Mouse (Mus musculus) limb, embryonic 11.5 days (tissue): Measurements from ENCODE around the gene Alkbh7. TPM values are rescaled to one million over a fixed set of nuclear protein-coding genes. Genes with fewer than 3 reads are reported as not detected.

Experiments
- ATAC-seq: fragments of 200-750 bp; cut with Nextera tagmentation; 2 replicates; pipeline ENCODE4 v1.8.0; 2017; ENCODE audit warnings: low read depth; ENCODE audit not compliant: insufficient number of reproducible peaks, low FRiP score, low TSS enrichment
- DNase-seq: peaks from one replicate; pipeline ENCODE4 v3.0.0-alpha.2; 2015; ENCODE audit warnings: low spot score
- H3K27ac ChIP-seq: fragments of 300-500 bp; sonication (generic); replicated peaks from 2 replicates; pipeline ENCODE4 v1.5.1; 2014; ENCODE audit warnings: low read depth, mild to moderate bottlenecking, low read length
- H3K27me3 ChIP-seq: fragments of 300-500 bp; sonication (generic); 2 replicates; pipeline ENCODE4 v1.6.1; 2014; ENCODE audit warnings: mild to moderate bottlenecking, low read length, mixed read lengths; ENCODE audit not compliant: control insufficient read depth, insufficient read depth
- H3K36me3 ChIP-seq: fragments of 300-500 bp; sonication (generic); 2 replicates; pipeline ENCODE4 v1.6.1; 2014; ENCODE audit warnings: mild to moderate bottlenecking, low read length, moderate library complexity, mixed read lengths; ENCODE audit not compliant: control insufficient read depth, insufficient read depth
- H3K4me1 ChIP-seq: fragments of 300-500 bp; sonication (generic); 2 replicates; pipeline ENCODE4 v1.6.1; 2014; ENCODE audit warnings: low read length, mixed read lengths; ENCODE audit not compliant: control insufficient read depth, insufficient read depth
- H3K4me2 ChIP-seq: fragments of 300-500 bp; sonication (generic); 2 replicates; pipeline ENCODE4 v1.6.1; 2014; ENCODE audit warnings: low read depth, mild to moderate bottlenecking, moderate library complexity; ENCODE audit not compliant: severe bottlenecking
- H3K4me3 ChIP-seq: fragments of 300-500 bp; sonication (generic); 2 replicates; pipeline ENCODE4 v1.5.1; 2014; ENCODE audit warnings: low read depth, low read length
- H3K9ac ChIP-seq: fragments of 300-500 bp; sonication (generic); 2 replicates; pipeline ENCODE4 v1.6.1; 2014; ENCODE audit warnings: mild to moderate bottlenecking, low read length
- H3K9me3 ChIP-seq: fragments of 300-500 bp; sonication (generic); 2 replicates; pipeline ENCODE4 v1.6.1; 2016; ENCODE audit warnings: low read length; ENCODE audit not compliant: control insufficient read depth
- WGBS: fragments of 180-500 bp; shearing (Covaris S2); extraction: QIAGEN DNeasy Blood & Tissue Kit; methylation state at CpG from one replicate; pipeline ENCODE4 v1.1.7; 2014; 5-methylcytosine and 5-hydroxymethylcytosine counted together
- polyA plus RNA-seq: library from polyadenylated mRNA; unstranded; fragments of >200 nt; fragmentation: Nextera tagmentation; extraction: Ambion mirVana; gene quantifications from 2 replicates; pipeline ENCODE4 v1.2.1, GENCODE M21; 2014

Gene Alkbh7
- polyA plus RNA-seq, 1 experiment from 2014 or later = 42.1 TPM

DNA sequence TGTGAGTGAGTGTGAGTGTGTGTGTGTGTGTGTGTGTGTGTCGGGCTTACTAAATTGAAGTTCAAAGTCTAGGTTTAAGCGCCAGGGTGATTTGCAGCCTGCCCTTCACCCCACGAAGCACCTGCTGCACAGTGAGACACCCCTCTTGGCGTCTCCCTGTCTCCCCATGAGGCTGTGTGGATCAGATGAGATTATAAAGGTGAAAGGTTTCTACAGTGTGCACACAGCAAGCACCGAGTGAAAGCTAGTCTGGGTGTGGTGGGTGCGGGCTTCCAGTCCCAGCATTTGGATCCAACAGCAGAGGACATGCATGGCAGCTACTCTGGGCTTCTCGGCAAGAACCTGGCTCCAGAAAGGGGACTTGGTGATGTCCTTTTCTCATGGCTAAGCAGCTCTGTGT, 16.1 kb upstream of the Alkbh7 start:
- Histone ChIP-seq H3K27ac (no peak overlapping the region), H3K4me3 (no peak overlapping the region), H3K27me3 (no peaks in the 10 kb centered on the region), H3K9ac (no peak overlapping the region), H3K4me1 (no peaks in the 10 kb centered on the region), H3K36me3 (no peaks in the 10 kb centered on the region), H3K9me3 (no peaks in the 10 kb centered on the region), H3K4me2 (no peak overlapping the region)
- ATAC-seq (no peak), DNase-seq (no peak)
- 74% methylated on average over 7 of the region's 7 CpGs for WGBS

DNA sequence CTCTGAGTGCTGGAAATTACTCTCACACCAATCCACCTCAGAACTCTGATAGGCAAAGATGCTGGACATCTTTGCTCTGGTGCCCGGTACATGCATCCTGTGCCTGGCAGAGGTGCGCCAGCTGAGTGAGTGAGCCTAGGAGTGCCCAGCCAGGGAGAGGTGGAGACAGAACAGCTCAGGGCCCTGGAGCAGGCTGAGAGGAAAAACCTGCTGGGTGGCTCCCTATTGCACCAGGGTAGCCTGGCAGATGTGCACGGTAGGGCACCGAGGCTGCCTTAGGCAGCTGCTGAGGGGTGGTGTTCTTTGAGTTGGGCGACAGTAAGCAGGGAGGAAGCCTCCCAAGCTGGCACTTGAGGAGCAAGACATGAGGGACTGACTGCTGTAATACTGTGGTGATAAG, 15.1 kb upstream of the Alkbh7 start, which contains the start of gene Acer1:
TSS of gene Acer1 (minus strand) at position 114 of the 400 bp plus-strand sequence.
- no peaks in the 10 kb centered on the region for H3K4me1 ChIP-seq
- no peak within 1 kb of the TSS for H3K4me3 ChIP-seq
- WGBS = 70% methylated on average over 5 of the region's 5 CpGs
- no peak within 1 kb of the TSS for H3K27ac ChIP-seq
- H3K27me3 ChIP-seq = no peaks in the 10 kb centered on the region
- no peak within 1 kb of the TSS for H3K9ac ChIP-seq
- ATAC-seq (no peak), DNase-seq (no peak)
- H3K36me3 ChIP-seq = no peaks in the 10 kb centered on the region
- H3K9me3 ChIP-seq = no peaks in the 10 kb centered on the region
- H3K4me2 ChIP-seq = no peak within 1 kb of the TSS

DNA sequence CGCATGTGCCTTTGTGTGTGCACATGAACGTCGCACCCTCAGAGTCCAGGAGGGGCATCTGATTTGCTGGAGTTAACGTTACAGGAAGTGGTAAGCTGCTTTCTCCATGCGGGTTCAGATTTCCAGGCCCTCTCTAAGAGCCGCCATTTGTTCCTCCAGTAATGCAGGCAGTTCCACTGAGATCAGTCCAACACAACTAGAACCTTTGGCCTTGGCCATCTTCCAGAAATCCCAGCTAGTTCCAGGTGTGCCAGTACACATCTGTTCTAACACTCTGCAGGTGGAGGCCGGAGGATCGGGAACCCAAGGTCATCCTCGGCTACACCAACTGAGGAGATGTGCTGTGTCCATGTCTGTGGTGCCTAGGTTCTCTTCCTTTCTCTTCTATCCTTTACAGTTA, 12.3 kb upstream of the Alkbh7 start:
- Histone ChIP-seq H3K27ac (no peak overlapping the region), H3K4me2 (no peak overlapping the region), H3K27me3 (no peaks in the 10 kb centered on the region), H3K9ac (no peak overlapping the region), H3K4me3 (no peak overlapping the region), H3K9me3 (no peaks in the 10 kb centered on the region), H3K36me3 (no peaks in the 10 kb centered on the region; the same call in 1 of the 2 replicates), H3K4me1 (no peaks in the 10 kb centered on the region)
- WGBS = 82% methylated on average over 9 of the region's 9 CpGs
- DNase-seq = no peak
- ATAC-seq = no peak

DNA sequence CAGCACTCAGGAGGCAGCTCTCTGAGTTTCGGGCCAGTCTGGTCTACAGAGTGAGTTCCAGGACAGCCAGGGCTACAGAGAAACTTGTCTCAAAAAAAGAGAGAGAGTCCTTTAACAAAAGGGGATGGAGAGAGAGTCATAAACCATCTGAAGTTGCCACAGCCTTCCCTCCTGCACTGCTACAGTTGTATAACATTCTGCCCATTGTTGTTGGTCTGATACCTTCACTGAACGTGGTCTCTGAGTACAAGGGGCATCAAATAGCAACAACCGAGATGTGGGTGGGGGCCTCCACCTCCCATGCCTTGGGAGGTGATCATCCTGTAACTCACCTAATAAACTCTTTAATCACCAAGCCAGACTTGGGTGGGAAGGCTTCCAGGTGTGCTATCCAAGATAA, 11.5 kb upstream of the Alkbh7 start:
- DNase-seq = no peak
- no peak for ATAC-seq
- H3K9ac ChIP-seq = no peak overlapping the region
- H3K4me1 ChIP-seq = peaks cover under 1% of the 10 kb centered on the region; the same call in 1 of the 2 replicates
- H3K27me3 ChIP-seq = no peaks in the 10 kb centered on the region
- no peak overlapping the region for H3K27ac ChIP-seq
- H3K36me3 ChIP-seq = no peaks in the 10 kb centered on the region; the same call in 1 of the 2 replicates
- no peak overlapping the region for H3K4me3 ChIP-seq
- 67% methylated on average over 3 of the region's 3 CpGs for WGBS
- H3K9me3 ChIP-seq = no peaks in the 10 kb centered on the region
- H3K4me2 ChIP-seq = no peak overlapping the region

DNA sequence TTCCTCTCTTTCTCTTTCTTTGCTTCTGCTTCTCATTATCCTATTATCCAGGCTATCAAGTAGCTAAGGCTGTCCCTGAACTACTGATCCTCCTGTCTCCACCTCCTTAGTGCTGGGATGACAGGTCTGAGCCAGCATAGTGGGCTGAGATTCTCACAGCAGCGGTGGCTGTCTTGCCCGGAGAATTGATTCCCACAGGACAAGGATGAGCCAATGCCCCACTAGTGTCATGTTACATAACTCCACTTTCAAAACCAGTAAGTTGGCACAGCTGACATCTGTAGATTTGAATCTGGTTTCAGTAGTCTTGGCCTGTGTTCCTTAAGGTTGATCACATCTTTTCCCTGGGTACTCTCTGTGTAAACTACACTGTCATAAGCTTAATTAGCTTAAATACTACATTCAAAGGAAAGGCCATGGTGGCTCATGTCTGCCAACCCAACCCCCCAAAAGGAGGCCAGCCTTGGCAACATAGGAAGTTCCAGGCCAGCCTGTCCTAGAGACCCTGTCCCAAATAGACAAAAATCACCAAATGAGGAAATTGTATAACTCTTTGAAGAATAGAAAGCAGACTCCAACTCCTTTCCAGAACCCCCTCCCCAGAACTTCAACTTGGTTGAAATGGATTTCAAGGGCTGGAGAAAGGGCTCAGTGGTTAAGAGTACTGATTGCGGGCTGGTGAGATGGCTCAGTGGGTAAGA, 10.9 kb upstream of the Alkbh7 start:
- DNase-seq (no peak), ATAC-seq (no peak)
- Histone ChIP-seq H3K4me2 (no peak overlapping the region), H3K9me3 (no peaks in the 10 kb centered on the region), H3K27ac (no peak overlapping the region), H3K4me1 (peaks cover 5% of the 10 kb centered on the region), H3K9ac (no peak overlapping the region), H3K36me3 (no peaks in the 10 kb centered on the region; the same call in 1 of the 2 replicates), H3K4me3 (no peak overlapping the region), H3K27me3 (no peaks in the 10 kb centered on the region)
- 86% methylated on average over 3 of the region's 3 CpGs for WGBS

DNA sequence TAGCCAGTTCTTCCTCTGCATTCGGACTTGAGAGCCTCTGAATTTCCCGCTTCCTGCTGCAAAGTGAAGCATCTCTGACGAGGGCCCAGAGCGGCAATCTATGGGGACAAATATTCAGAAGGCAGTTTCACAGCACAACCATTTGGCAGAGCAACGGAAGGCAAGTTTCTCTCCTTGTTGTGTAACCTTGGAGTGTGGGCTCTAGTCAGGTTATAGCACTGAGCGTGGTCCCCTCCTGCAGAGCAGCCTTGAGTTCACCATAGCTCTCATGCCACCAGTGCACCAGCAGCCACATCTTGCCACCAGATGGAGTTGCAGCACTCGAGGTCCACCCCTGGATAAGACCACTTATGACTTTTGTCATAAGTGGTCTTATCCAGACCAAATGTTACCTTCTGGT, 8.7 kb upstream of the Alkbh7 start:
- H3K9ac ChIP-seq = no peak overlapping the region
- no peak for ATAC-seq
- no peak overlapping the region for H3K4me3 ChIP-seq
- WGBS = 81% methylated on average over 7 of the region's 7 CpGs
- no peaks in the 10 kb centered on the region for H3K9me3 ChIP-seq
- H3K27ac ChIP-seq = no peak overlapping the region
- no peak for DNase-seq
- H3K4me1 ChIP-seq = peaks cover 5% of the 10 kb centered on the region
- H3K4me2 ChIP-seq = no peak overlapping the region
- H3K27me3 ChIP-seq = no peaks in the 10 kb centered on the region
- H3K36me3 ChIP-seq = peaks cover 8% of the 10 kb centered on the region

DNA sequence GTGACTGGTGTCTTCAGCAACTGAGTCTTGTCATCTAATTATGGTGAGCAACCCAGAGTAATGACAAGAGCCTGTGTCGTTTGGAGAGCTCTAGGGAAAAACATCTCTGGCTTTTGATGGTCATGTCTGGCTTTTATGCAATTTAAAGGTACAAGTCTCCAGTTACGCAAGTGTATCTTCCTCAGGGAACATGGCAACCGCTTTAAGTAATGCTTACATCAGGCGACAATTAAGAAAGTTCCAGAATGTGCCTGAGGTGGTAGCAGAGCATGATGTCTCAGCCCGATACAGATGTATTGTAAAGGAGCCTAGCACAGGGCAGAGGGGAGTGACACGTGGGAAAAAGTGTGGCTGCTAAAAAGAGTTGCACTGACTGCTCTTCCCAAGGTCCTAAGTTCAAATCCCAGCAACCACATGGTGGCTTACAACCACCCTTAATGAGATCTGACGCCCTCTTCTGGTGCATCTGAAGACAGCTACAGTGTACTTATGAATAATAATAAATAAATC, 8.2 kb upstream of the Alkbh7 start:
- Histone ChIP-seq H3K27me3 (no peaks in the 10 kb centered on the region), H3K36me3 (peaks cover 12% of the 10 kb centered on the region), H3K4me3 (no peak overlapping the region), H3K27ac (no peak overlapping the region), H3K9ac (no peak overlapping the region; the same call in 1 of the 2 replicates), H3K4me1 (peaks cover 5% of the 10 kb centered on the region), H3K4me2 (peak overlapping the region; percentile 77), H3K9me3 (no peaks in the 10 kb centered on the region)
- 77% methylated on average over 7 of the region's 7 CpGs for WGBS
- ATAC-seq = no peak
- DNase-seq = no peak

DNA sequence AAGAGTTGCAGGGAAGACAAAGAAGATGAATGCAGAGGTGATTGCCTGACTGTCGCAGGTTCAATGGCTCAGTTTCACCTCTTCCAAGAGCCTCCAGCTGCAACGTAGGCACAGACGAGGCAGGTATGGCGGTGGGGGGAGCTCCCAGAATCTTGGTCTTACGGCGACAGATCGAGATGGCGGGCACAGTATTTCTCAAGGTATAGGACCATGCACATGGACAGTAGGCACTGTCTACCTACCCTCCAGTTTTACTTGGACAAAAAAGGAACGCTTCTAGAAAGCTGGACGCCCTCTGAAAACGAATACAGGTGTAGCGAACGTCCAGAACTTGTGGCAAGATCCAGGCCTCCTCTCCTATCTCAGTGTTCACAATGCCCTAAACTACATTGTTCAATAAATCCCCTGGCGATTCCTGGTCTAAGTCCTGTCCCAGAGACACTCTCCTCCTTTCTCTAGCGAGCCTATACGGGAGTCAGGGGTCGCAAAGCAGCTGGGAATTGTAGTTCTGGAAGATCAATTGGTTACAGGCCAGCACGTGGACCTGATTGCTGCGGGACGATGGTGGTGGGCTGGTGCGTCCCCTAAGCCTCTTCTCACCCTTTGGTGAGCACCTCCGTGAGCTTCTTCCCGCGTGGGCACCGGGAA, 7.5 kb upstream of the Alkbh7 start:
- no peaks in the 10 kb centered on the region for H3K27me3 ChIP-seq
- H3K9ac ChIP-seq = peak overlapping the region; percentile 58
- H3K4me3 ChIP-seq = peak overlapping the region; percentile 89
- peak overlapping the region; percentile 77 for H3K4me2 ChIP-seq
- DNase-seq (no peak), ATAC-seq (peak; percentile 82)
- no peaks in the 10 kb centered on the region for H3K9me3 ChIP-seq
- H3K4me1 ChIP-seq = peaks cover 5% of the 10 kb centered on the region
- no peak overlapping the region for H3K27ac ChIP-seq
- 4% methylated on average over 25 of the region's 25 CpGs for WGBS
- H3K36me3 ChIP-seq = peaks cover 16% of the 10 kb centered on the region
